Mouse (Mus musculus): Measurements from ENCODE around the gene Parp6. TPM values are rescaled to one million over a fixed set of nuclear protein-coding genes. Genes with fewer than 3 reads are reported as not detected.

The Parp6 gene
- total RNA-seq (2021): 10 to 100 TPM; 18.5 to 22.2 TPM
- long read RNA-seq, experiment 1, partial matches to known transcripts: 2 of 30 reads
- long read RNA-seq, experiment 1, other reads (novel, unspliced or antisense): 23 of 30 reads
- long read RNA-seq, experiment 2, partial matches to known transcripts: 2 of 32 reads
- long read RNA-seq, experiment 2, other reads (novel, unspliced or antisense): 29 of 32 reads

DNA sequence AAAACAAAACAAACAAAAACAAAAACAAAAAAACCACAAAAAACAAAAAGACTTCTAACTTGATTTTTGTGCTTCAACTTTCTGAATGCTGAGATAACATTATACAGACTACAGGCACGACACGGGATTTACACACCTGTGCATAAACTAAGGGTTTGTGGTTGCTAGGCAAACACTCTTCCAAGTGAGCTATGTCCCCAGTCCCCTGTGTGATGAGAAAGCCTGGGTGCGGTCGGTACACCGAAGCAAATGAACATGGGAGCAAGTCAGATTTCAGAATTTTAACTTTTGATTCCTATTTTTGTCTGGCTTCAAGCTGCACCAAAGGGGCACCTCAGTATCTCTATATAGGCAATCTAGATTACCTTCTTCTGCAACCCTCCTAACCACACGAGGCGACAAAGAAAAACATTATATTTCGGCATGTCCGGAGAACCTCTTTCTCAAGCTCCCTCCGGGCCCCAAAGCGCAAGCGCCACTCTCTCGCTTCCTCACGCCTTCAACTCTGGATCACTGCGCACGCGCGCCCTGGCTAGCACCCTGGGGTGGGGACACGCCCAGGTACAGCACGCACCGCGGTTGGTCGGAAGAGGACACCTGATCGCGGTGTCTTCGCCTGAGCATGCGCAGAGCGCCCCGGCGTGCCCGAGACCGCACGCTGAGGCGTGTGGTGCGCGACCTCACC, at the start of gene Parp6:
TSS of gene Parp6 (plus strand) at position 663 of the 685 bp plus-strand sequence.
- DNase-seq: peak; percentile 100
- intact Hi-C loops (cut with DNase I): loop anchor here (5.0 kb wide), 1 partner anchor 41 kb away; the partner anchor contains the start of gene Pkm

DNA sequence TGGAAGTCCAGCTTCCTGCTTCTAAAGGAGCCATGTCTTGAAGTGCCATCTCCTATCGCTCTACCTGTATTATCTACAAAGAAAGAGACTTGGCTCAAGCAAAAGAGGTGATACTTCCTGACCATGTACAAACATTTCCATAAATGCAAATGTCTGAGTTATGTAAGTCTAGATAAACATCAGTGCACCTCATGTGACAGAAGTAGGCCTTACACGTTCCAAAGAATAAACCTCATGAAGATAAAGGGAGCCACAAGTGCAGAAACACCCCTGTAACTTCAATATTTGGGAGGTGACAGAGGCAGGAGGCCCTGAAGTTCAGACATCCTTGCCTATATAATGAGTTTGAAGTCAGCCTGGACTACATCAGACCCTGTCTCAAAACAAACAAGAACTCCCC, 45.2 kb upstream of the Parp6 start:
- intact Hi-C loops (cut with DNase I): no loop called here

DNA sequence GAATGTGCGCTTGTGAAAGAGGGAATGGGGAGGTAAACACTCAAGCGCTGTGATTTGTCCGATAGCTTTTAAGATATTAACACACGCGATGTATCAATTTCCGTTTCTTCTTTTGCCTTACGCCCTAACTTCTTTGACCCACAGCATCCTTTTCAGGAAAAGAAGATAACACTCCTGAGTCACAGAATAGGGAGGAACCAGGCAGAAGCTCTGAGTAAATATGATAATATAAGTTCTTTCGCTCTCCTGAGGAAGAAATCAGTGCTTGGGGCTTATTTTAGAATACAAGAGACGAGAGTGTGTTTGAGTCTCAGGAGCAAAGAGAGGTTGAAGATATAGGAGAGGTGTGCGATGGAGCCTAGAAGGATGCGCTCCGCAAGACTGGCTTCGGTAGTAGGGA, 39.7 kb upstream of the Parp6 start:
- DNase-seq: no peak
- intact Hi-C loops (cut with DNase I): no loop called here

More for the DNA sequence above, 45.2 kb upstream of the Parp6 start:
- DNase-seq: no peak

DNA sequence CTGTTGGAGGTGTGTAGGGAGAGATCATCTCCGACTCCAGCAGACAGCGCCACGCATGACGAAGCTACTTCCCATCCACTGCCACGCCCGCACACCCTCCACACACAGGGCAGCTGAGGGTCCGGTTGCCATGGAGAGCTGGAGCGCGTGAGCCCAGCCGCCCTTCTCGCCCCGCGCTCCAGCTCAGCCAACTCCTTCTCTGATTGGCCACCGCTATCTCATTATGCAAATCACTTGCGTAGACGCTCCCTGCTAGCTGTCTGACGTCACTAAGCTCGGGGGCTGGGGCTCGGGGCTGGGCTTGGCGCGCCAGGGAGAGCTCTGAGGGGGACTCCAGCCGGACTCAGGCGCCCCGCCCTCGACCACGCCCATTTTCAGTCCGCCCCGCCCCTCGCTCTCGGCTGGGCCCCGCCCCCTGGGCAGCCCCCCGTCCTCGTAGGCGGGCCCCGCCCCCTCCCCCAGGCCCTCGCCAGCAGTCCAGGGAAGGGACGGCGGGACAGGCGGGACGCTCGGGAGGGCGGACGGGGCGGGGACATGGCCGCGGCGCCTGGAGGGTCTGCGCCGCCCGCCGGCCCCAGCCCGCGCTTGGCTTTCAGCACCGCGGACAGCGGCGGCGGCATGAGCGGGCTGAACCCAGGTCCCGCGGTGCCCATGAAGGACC, 39.1 kb upstream of the Parp6 start, which contains the start of gene Celf6:
TSS of gene Celf6 (plus strand) at position 74 of the 661 bp plus-strand sequence.
- intact Hi-C loops (cut with DNase I): no loop called here
- DNase-seq: peak; percentile 82 to 83

- intact Hi-C loops (cut with DNase I): no loop called here
- DNase-seq: no peak
Measured at GRCm38 (mm10) chr9:59578505-59578867, 38.6 kb upstream of the Parp6 start.

DNA sequence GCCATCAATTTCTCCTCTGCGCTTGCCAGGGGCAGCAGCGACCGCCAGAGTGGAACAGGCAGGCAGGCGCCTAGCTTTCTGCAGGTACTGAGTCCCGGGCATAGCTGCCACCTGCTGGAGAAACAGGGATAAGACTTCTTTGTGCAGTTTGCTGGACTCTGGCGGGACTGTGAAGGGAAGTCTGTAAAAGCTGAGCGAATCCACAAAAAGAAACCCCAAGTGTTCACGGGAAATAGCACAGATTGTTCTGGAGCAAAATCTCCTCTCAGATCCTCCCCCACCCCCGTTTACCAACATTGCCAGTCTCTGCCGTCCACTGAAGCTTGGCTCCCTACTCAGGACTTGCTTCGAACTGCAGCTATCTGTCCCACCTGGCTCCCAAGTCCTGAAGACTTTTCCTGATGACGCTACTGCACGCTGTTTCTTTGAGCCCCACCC, 32.2 kb upstream of the Parp6 start:
- DNase-seq: peak; percentile 70 to 79
- intact Hi-C loops (cut with DNase I): loop anchor here (2.0 kb wide), 1 partner anchor 18 kb away; no protein-coding TSS in a partner anchor

DNA sequence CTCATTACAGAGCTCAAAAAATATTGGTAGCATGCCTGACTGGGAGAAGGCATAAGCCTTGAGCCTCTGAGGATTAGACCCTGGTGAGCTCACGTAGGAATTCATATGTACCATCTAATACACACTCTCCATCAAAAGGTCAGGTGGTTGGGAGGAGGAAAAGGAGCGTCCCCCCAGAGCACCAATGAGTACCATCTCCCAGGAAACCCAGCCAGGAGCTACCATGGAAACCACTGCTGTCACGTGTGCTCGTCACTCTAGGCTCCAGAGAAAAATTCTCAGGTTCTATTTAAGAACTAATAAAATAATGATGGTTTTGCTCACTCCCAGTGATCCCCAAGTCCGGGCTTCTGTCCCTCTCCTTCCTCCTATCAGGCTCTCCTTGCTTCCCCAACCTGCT, 28.8 kb upstream of the Parp6 start:
- intact Hi-C loops (cut with DNase I): no loop called here
- no peak for DNase-seq

DNA sequence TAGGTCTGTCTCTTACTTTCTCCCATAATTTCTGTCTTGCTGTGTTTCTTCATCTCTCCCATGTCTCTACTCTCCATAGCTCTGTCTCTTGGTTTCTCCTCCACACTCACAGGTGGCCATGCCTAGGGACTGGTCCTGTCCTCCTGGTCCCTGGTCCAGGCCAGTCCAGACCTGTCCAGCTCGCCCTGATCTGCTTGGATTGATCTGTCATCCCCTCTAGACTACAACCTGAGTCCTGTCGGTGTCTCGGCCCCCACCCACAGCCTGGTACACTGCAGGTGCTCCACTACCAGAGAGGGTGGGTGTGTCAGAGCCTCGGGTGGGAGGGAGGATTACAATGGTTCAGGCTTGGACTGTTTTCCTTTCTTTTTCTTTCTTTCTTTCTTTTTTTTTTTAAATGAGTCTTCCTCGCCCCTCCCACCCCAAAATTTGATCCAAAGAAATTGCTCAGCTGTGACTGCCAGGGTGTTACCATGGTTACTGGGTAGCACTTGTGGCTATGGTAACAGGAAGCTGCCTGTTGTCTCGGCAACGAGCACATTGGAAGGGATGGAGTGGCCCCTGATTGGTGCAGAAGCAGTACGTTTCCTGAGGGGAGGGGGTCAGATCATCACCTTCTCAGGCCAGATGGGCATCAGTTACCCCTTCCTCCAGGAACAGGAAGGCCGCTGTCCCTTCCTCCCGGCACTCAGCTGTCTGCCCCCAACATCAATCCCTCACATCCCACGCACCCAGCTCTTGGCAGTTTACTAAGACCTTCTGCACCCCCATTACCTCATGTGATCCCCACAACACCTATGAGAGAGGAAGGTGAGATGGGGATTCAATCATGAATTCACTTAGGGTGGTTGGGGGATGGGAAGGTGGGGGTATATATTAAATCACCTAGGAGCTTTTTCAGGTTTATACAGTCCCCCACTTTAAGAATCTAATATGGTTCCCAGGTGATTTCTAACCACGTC, 28.1 kb upstream of the Parp6 start:
- DNase-seq: no peak
- intact Hi-C loops (cut with DNase I): no loop called here

GRCm38 (mm10) chr9:59589703-59590439, 27.2 kb upstream of the Parp6 start:
- no peak for DNase-seq
- intact Hi-C loops (cut with DNase I): no loop called here

GRCm38 (mm10) chr9:59601661-59602060, 15.4 kb upstream of the Parp6 start:
- intact Hi-C loops (cut with DNase I): no loop called here

DNA sequence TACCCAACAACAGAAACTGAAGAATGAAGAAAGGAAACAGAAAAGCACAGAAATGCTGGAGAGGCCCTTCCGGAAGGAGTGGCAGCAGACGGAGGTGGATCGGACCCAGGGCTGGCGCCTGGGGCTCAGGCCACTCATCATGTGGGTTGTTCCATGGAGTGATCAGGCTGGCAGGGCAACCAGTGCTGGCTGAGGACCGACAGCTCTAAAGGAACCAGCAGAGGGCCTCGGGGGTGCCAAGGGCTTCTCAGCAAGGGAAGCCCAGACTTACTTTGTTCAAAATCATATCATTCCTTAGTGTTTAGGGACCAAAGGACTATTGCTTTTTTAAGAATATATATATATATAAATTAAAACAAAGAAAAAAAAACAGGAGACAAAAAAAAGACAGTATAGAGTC, 11.1 kb upstream of the Parp6 start:
- no peak for DNase-seq
- intact Hi-C loops (cut with DNase I): no loop called here

More at GRCm38 (mm10) chr9:59601661-59602060, 15.4 kb upstream of the Parp6 start:
- no peak for DNase-seq

GRCm38 (mm10) chr9:59610950-59611349, 6.1 kb upstream of the Parp6 start:
- intact Hi-C loops (cut with DNase I): no loop called here
- no peak for DNase-seq

DNA sequence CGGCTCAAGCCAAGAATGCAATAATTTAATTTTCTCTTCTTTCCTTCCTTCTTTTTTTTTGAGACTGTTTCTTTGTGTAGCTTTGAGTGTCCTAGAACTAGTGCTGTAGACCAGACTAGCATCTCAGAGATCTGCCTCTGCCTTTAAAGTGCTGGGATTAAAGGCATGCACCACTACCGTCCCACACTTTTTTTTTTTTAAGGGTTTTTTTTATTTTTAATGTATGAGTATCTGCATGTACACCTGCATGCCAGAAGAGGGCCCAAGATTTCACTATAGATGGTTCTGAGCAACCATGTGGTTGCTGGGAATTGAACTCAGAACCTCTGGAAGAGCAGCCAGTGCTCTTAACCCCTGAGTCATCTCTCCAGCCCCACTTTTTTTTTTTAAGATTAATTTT, 1.3 kb upstream of the Parp6 start:
- DNase-seq: no peak
- intact Hi-C loops (cut with DNase I): loop anchor here (5.0 kb wide), 1 partner anchor 42 kb away; the partner anchor contains the start of gene Pkm

- no peak for DNase-seq
- intact Hi-C loops (cut with DNase I): loop anchor here (5.0 kb wide), 1 partner anchor 40 kb away; the partner anchor contains the start of gene Pkm
Measured at GRCm38 (mm10) chr9:59617307-59617973, 356 bp downstream of the Parp6 start.

DNA sequence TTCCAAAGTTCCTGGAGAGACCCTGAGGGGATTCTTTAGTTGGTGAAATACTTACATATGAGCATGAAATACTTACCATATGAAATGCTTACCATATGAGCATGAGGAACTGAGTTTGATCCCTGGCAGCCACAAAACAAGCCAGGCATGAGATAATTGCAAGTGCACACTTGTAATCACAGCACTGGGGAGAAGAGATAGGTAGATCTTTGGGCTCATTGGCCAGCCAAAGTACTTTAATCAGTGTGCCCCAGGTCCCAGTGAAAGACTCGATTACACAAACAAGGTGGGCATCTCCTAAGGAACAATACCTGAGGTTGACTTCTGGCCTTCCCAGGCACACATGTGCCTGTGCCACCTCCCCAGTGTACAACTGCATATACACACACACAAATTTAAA, 21.3 kb downstream of the Parp6 start:
- intact Hi-C loops (cut with DNase I): no loop called here

GRCm38 (mm10) chr9:59639936-59640335, 22.9 kb downstream of the Parp6 start:
- intact Hi-C loops (cut with DNase I): loop anchor here (5.0 kb wide), 1 partner anchor 37 kb away; no protein-coding TSS in a partner anchor
- DNase-seq: no peak

More for the DNA sequence above, 21.3 kb downstream of the Parp6 start:
- DNase-seq: no peak

DNA sequence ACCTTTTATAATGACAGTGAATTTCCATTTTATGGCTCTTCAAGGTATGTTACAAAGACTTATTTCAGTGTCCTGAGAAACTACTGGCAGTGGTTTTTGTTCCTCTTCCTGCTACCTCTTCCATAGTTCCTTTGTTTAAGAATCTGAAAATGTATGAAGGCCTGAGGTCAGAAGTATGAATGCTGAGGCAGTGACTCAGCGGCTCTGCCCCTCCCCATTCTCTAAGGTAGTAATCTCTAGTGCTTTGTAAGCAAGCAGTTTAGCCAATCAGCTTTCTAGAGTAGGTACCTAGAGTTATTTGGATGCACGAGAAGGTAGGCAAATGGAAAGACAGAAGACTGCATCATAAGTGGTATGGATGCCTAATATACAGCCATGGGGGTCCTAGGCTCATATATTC, 24.2 kb downstream of the Parp6 start:
- intact Hi-C loops (cut with DNase I): loop anchor here (5.0 kb wide), 1 partner anchor 36 kb away; no protein-coding TSS in a partner anchor
- no peak for DNase-seq

DNA sequence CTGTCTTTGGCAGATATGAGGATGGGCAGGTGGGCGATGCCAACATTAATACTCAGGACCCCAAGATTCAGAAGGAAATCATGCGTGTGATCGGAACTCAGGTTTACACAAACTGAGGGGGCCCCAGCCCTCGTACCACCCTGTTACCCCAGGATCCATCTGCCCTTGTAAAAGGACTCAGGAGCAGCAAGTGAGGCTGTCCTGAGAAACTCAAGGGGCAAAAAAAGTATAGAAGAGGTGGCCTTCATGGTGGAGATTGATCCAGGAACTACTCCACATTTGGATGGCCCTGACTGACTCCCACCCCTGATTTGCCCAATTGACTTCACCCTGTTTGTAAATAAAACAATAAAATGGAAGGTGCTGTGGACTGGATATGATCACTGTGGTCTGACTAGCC, 32.8 kb downstream of the Parp6 start:
- no peak for DNase-seq
- intact Hi-C loops (cut with DNase I): no loop called here

GRCm38 (mm10) chr9:59653371-59653770, 36.3 kb downstream of the Parp6 start:
- intact Hi-C loops (cut with DNase I): no loop called here
- DNase-seq: no peak

Data from heart, postnatal 14 days (tissue).